ENCODE assay signal across 21 mouse cellular contexts in the genomic region with DNA sequence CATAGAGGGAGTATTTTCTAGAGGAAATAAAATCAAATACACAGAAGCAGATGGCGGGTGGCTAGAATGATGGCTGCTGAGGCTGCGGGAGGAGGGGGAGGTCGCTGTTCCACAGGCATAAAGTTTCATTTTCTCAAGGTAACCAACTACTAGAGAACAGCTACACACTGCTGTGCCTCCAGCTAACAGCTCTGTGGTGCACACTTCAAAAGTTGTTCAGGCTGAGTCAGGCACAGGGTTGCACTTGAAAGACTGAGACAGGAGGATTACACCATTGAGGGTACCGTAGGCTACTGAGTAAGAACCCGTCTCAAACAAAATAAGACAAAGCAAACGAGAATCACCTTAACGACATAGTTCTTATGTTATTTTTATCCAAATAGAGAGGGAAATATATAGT. TPM values are rescaled to one million over a fixed set of nuclear protein-coding genes. Genes with fewer than 3 reads are reported as not detected.
A peak's percentile ranks its signal among the peaks of the same experiment; 100 is the strongest.
DNase-seq lines count a peak whose midpoint lies in the region; ATAC-seq and TF ChIP-seq lines count a peak whose summit lies in the region.
"Had no signal": no experiment of that assay in that cellular context is flagged by ENCODE, and none has a peak within 500 bp of the region (broad histone marks: within the 10 kb centered on the region; RNA-seq: fewer than 3 reads in every experiment).

No protein-coding gene starts in this region.

- no peaks in the 10 kb centered on the region for H3K79me2 ChIP-seq in CH12.LX (replicated peaks; ENCODE audit: control insufficient read depth, extremely low read depth, insufficient read depth, poor library complexity, severe bottlenecking)

- TF ChIP-seq POLR2A in kidney, adult 2 months (IDR thresholded peaks at IDR 0.05; ENCODE audit: low read depth, low read length): no peak
- no peak for TF ChIP-seq POLR2A in CH12.LX (IDR thresholded peaks at IDR 0.05; ENCODE audit: low read depth, low read length)

- H3K9me3 ChIP-seq in embryonic facial prominence, embryonic 12.5 days: no peaks in the 10 kb centered on the region
- no peaks in the 10 kb centered on the region for H3K9me3 ChIP-seq in embryonic facial prominence, embryonic 10.5 days
- H3K9me3 ChIP-seq in kidney, embryonic 14.5 days (ENCODE audit: control insufficient read depth, low read length): no peaks in the 10 kb centered on the region
- no peaks in the 10 kb centered on the region for H3K9me3 ChIP-seq in CH12.LX (replicated peaks; ENCODE audit: low read length)
- H3K9me3 ChIP-seq: forebrain, embryonic 12.5 days had no signal

- dilution Hi-C loops in CH12.LX (cut with MboI; ENCODE audit: extremely low pct_ligation_motif_present, extremely low pct_unique_long_range_greater_than_20kb, low sequenced_read_pairs): no loop called here

- no peak for DNase-seq in embryonic facial prominence, embryonic 10.5 days (ENCODE audit: low spot score)
- no peak for DNase-seq in frontal cortex, postnatal 25 days (ENCODE audit: low spot score in 2 of 2)
- DNase-seq in kidney, adult 2 months: no peak
- DNase-seq in CH12.LX (ENCODE audit: extremely low read depth): no peak
- DNase-seq in right cerebral cortex, adult 18-20 months: no peak
- DNase-seq: adrenal gland, adult 2 months; adrenal gland, postnatal 10 days; adrenal gland, postnatal 25 days; B cell, adult 2 months; cerebellum, adult 11-12 months; cerebellum, adult 2 months; cerebellum, adult 9-10 months; cerebellum, postnatal 10 days; cerebellum, postnatal 25 days had no signal

- no peaks in the 10 kb centered on the region for H3K4me1 ChIP-seq in embryonic facial prominence, embryonic 12.5 days
- 0 out of 2 replicates have a peak, but pooled peaks cover under 1% of the 10 kb centered on the region for H3K4me1 ChIP-seq in embryonic facial prominence, embryonic 10.5 days
- H3K4me1 ChIP-seq in kidney, embryonic 14.5 days (ENCODE audit: control insufficient read depth, insufficient read depth, low read length): no peaks in the 10 kb centered on the region
- no peaks in the 10 kb centered on the region for H3K4me1 ChIP-seq in kidney, adult 2 months (ENCODE audit: control insufficient read depth, insufficient read depth, low read length)
- peaks cover 0 to 4% of the 10 kb centered on the region in 2 experiments; a peak in 2 of 4 replicates for H3K4me1 ChIP-seq in CH12.LX (ENCODE audit: control insufficient read depth in 1 of 2, insufficient read depth in 2 of 2)
- H3K4me1 ChIP-seq: forebrain, embryonic 12.5 days had no signal

- 59% methylated on average over 7 of the region's 7 CpGs for WGBS in embryonic facial prominence, embryonic 12.5 days
- WGBS in embryonic facial prominence, embryonic 10.5 days: 84% methylated on average over 7 of the region's 7 CpGs
- WGBS in kidney, embryonic 14.5 days: 57% methylated on average over 7 of the region's 7 CpGs
- 56% methylated on average over 7 of the region's 7 CpGs for WGBS in kidney, adult 2 months

- H3K4me2 ChIP-seq in embryonic facial prominence, embryonic 12.5 days (replicated peaks): no peak overlapping the region
- H3K4me2 ChIP-seq in kidney, embryonic 14.5 days (replicated peaks; ENCODE audit: low read depth, low read length): no peak overlapping the region
- peak overlapping the region; percentile 34; the same call in 1 of the 2 replicates for H3K4me2 ChIP-seq in CH12.LX (ENCODE audit: insufficient read depth, low read depth, poor library complexity, severe bottlenecking)
- H3K4me2 ChIP-seq: forebrain, embryonic 12.5 days had no signal

- no peak for TF ChIP-seq CTCF in kidney, adult 2 months (conservative IDR thresholded peaks at IDR 0.05; ENCODE audit: insufficient read depth, insufficient read length, low read depth, low read length)
- no peak for TF ChIP-seq CTCF in CH12.LX (conservative IDR thresholded peaks at IDR 0.05 in 1 of 2, IDR thresholded peaks at IDR 0.05 in 1 of 2; ENCODE audit: low read depth in 2 of 2, low read length in 2 of 2)

- no peaks in the 10 kb centered on the region for H3K27me3 ChIP-seq in embryonic facial prominence, embryonic 12.5 days
- H3K27me3 ChIP-seq in embryonic facial prominence, embryonic 10.5 days (replicated peaks; ENCODE audit: low read depth, poor library complexity, severe bottlenecking): peaks cover 11% of the 10 kb centered on the region; the same call in 1 of the 2 replicates
- no peaks in the 10 kb centered on the region for H3K27me3 ChIP-seq in kidney, embryonic 14.5 days (ENCODE audit: control insufficient read depth, insufficient read depth, low read length)
- H3K27me3 ChIP-seq in kidney, adult 2 months (replicated peaks; ENCODE audit: control insufficient read depth, insufficient read depth, low read length): no peaks in the 10 kb centered on the region
- H3K27me3 ChIP-seq in CH12.LX (replicated peaks): peaks cover 53% of the 10 kb centered on the region

- ATAC-seq in embryonic facial prominence, embryonic 12.5 days (ENCODE audit: insufficient number of reproducible peaks, insufficient read depth, low FRiP score, low TSS enrichment): peak; percentile 64; the same call in 1 of the 2 replicates
- ATAC-seq in frontal cortex, adult (ENCODE audit: low TSS enrichment): peak; percentile 40
- peak; percentile 35; the same call in 1 of the 2 replicates for ATAC-seq in kidney, embryonic 14.5 days (ENCODE audit: low FRiP score, low TSS enrichment)
- ATAC-seq: CD4-positive, CD25-positive, alpha-beta regulatory T cell, adult 4 months; forebrain, embryonic 14.5 days; forebrain, embryonic 16.5 days had no signal

- TF ChIP-seq RAD21 in CH12.LX (IDR thresholded peaks at IDR 0.05; ENCODE audit: low read depth, low read length): no peak

- no peaks in the 10 kb centered on the region for H3K36me3 ChIP-seq in embryonic facial prominence, embryonic 12.5 days
- H3K36me3 ChIP-seq in embryonic facial prominence, embryonic 10.5 days (replicated peaks): no peaks in the 10 kb centered on the region
- H3K36me3 ChIP-seq in kidney, embryonic 14.5 days (ENCODE audit: control insufficient read depth, insufficient read depth, low read length): no peaks in the 10 kb centered on the region
- no peaks in the 10 kb centered on the region for H3K36me3 ChIP-seq in kidney, adult 2 months (ENCODE audit: control insufficient read depth, insufficient read depth, low read length)
- no peaks in the 10 kb centered on the region for H3K36me3 ChIP-seq in CH12.LX (replicated peaks in 1 of 2; ENCODE audit: control insufficient read depth in 1 of 2, insufficient read depth in 1 of 2, low read length in 1 of 2)
- H3K36me3 ChIP-seq: forebrain, embryonic 12.5 days had no signal

- H3K27ac ChIP-seq in embryonic facial prominence, embryonic 12.5 days: no peak overlapping the region
- no peak overlapping the region for H3K27ac ChIP-seq in embryonic facial prominence, embryonic 10.5 days (replicated peaks)
- H3K27ac ChIP-seq in kidney, embryonic 14.5 days (ENCODE audit: low read depth, low read length): no peak overlapping the region
- no peak overlapping the region for H3K27ac ChIP-seq in kidney, adult 2 months (ENCODE audit: insufficient read depth, low read depth, low read length)
- H3K27ac ChIP-seq in CH12.LX (ENCODE audit: insufficient read depth, low read depth): no peak overlapping the region
- H3K27ac ChIP-seq: forebrain, embryonic 12.5 days had no signal

- in situ Hi-C loops in CH12.LX (cut with MboI; ENCODE audit: low pct_ligation_motif_present, low pct_unique_long_range_greater_than_20kb, low sequenced_read_pairs): loop anchor here (25.0 kb wide), 1 partner anchor 375 kb away; no protein-coding TSS in a partner anchor

- no peak overlapping the region for H3K4me3 ChIP-seq in embryonic facial prominence, embryonic 12.5 days
- H3K4me3 ChIP-seq in embryonic facial prominence, embryonic 10.5 days: no peak overlapping the region
- no peak overlapping the region for H3K4me3 ChIP-seq in kidney, embryonic 14.5 days (ENCODE audit: low read length)
- no peak overlapping the region for H3K4me3 ChIP-seq in kidney, adult 2 months (ENCODE audit: insufficient read depth, low read depth, low read length)
- H3K4me3 ChIP-seq in CH12.LX (replicated peaks in 1 of 3; ENCODE audit: low read depth in 2 of 3, low read length in 2 of 3, poor library complexity in 1 of 3): no peak overlapping the region
- H3K4me3 ChIP-seq: forebrain, embryonic 12.5 days had no signal

- TF ChIP-seq EP300 in CH12.LX (IDR thresholded peaks at IDR 0.05; ENCODE audit: low read length): no peak

- H3K9ac ChIP-seq in embryonic facial prominence, embryonic 12.5 days: no peak overlapping the region
- no peak overlapping the region for H3K9ac ChIP-seq in kidney, embryonic 14.5 days (ENCODE audit: low read depth, low read length)
- H3K9ac ChIP-seq in CH12.LX (ENCODE audit: insufficient read depth, low read depth): no peak overlapping the region
- H3K9ac ChIP-seq: forebrain, embryonic 12.5 days had no signal

TF ChIP-seq in CH12.LX, 34 proteins besides CTCF, POLR2A, EP300 and RAD21 (continues in another document):
- no peak for TF ChIP-seq CHD2 (IDR thresholded peaks at IDR 0.05; ENCODE audit: low read length)
- no peak for TF ChIP-seq ZKSCAN1 (IDR thresholded peaks at IDR 0.05; ENCODE audit: borderline replicate concordance, low read depth, low read length)
- TF ChIP-seq MYC (IDR thresholded peaks at IDR 0.05; ENCODE audit: low read depth, low read length): no peak
- TF ChIP-seq USF2 (conservative IDR thresholded peaks at IDR 0.05; ENCODE audit: low read depth, low read length): no peak
- no peak for TF ChIP-seq MAFK (IDR thresholded peaks at IDR 0.05; ENCODE audit: insufficient replicate concordance, low read length)
- no peak for TF ChIP-seq TBP (conservative IDR thresholded peaks at IDR 0.05; ENCODE audit: low read depth, low read length)
- TF ChIP-seq NELFE (IDR thresholded peaks at IDR 0.05; ENCODE audit: low read depth, low read length): no peak
- no peak for TF ChIP-seq ZMIZ1 (IDR thresholded peaks at IDR 0.05; ENCODE audit: low read depth, low read length)
- TF ChIP-seq CHD1 (IDR thresholded peaks at IDR 0.05; ENCODE audit: low read depth, low read length): no peak
- no peak for TF ChIP-seq POLR2AphosphoS2 (IDR thresholded peaks at IDR 0.05; ENCODE audit: low read depth, low read length)
- TF ChIP-seq MAZ (IDR thresholded peaks at IDR 0.05; ENCODE audit: low read depth, low read length): no peak
- TF ChIP-seq NRF1 (IDR thresholded peaks at IDR 0.05; ENCODE audit: low read depth, low read length): no peak
- TF ChIP-seq TCF12 (IDR thresholded peaks at IDR 0.05; ENCODE audit: low read depth, low read length): no peak
- no peak for TF ChIP-seq E2F4 (IDR thresholded peaks at IDR 0.05; ENCODE audit: insufficient replicate concordance, low read depth, low read length)

RNA-seq across cellular contexts. Expression of a gene that starts 24.1 kb away (rescaled TPM):
- polyA plus RNA-seq in embryonic facial prominence, embryonic 12.5 days (2016; fragmentation: Nextera tagmentation; extraction: Ambion mirVana): 2.0 TPM in 2 replicates
- polyA plus RNA-seq in embryonic facial prominence, embryonic 10.5 days (2016; fragmentation: Nextera tagmentation; extraction: Ambion mirVana): 0.79 and 1.2 TPM in 2 replicates
- polyA plus RNA-seq in kidney, embryonic 14.5 days (2014; fragmentation: Nextera tagmentation; extraction: Ambion mirVana): 1.1 and 1.5 TPM in 2 replicates
- polyA plus RNA-seq in kidney, adult 2 months (2012; rRNA removed): 0.27 and 0.59 TPM in 2 replicates
- total RNA-seq in CH12.LX (2012; rRNA removed) (1.2 and 1.4 TPM in 2 replicates), CH12.LX (2014; rRNA removed) (0.53 and 1.5 TPM in 2 replicates)
- polyA plus RNA-seq in CH12.LX (2012; ENCODE audit: insufficient read length, low read depth): 1.6 and 1.8 TPM in 2 replicates
